Mouse (Mus musculus) spleen, adult 2 months (tissue): ENCODE results near the gene Immp2l. TPM values are rescaled to one million over a fixed set of nuclear protein-coding genes. Genes with fewer than 3 reads are reported as not detected.

Experiments
- DNase-seq, 2 experiments: peaks; one replicate each; pipeline versions ENCODE4 v3.0.0 to v3.0.0-alpha.2; 2012 to 2021; ENCODE audit warnings: low spot score in 2 of 2, low read depth in 1 of 2
- H3K27ac ChIP-seq: fragments of 200-500 bp; 2 replicates; pipeline ENCODE4 v1.5.1; 2012; ENCODE audit warnings: low read length, inconsistent platforms; ENCODE audit not compliant: insufficient read depth
- H3K27me3 ChIP-seq: fragments of 200-500 bp; 2 replicates; pipeline ENCODE4 v1.6.1; 2012; ENCODE audit warnings: mild to moderate bottlenecking, moderate library complexity, low read length, inconsistent platforms; ENCODE audit not compliant: control insufficient read depth, insufficient read depth
- H3K36me3 ChIP-seq: fragments of 200-500 bp; 2 replicates; pipeline ENCODE4 v1.6.1; 2012; ENCODE audit warnings: mild to moderate bottlenecking, low read length, inconsistent platforms; ENCODE audit not compliant: control insufficient read depth, insufficient read depth
- H3K4me1 ChIP-seq: fragments of 200-500 bp; 2 replicates; pipeline ENCODE4 v1.6.1; 2011; ENCODE audit warnings: inconsistent platforms; ENCODE audit not compliant: control insufficient read depth, insufficient read depth, insufficient read length
- H3K4me3 ChIP-seq: fragments of 200-500 bp; 2 replicates; pipeline ENCODE4 v1.5.1; 2011; ENCODE audit warnings: mild to moderate bottlenecking, inconsistent platforms; ENCODE audit not compliant: insufficient read depth, insufficient read length; ENCODE audit errors: extremely low read depth
- CTCF ChIP-seq: fragments of 200-500 bp; IDR thresholded peaks from 2 replicates; pipeline ENCODE4 v1.5.1; 2011; ENCODE audit warnings: mild to moderate bottlenecking, inconsistent platforms; ENCODE audit not compliant: insufficient read depth, insufficient read length, insufficient replicate concordance; ENCODE audit errors: extremely low read depth
- POLR2A ChIP-seq: fragments of 200-500 bp; IDR thresholded peaks from 2 replicates; pipeline ENCODE4 v1.6.1; 2011; ENCODE audit warnings: low read depth, low read length, inconsistent platforms
- WGBS: fragments of 180-500 bp; shearing (Covaris S2); methylation state at CpG from one replicate; pipeline ENCODE4 v1.1.7; 2018; 5-methylcytosine and 5-hydroxymethylcytosine counted together
- polyA plus RNA-seq: library from polyadenylated mRNA; depleted of rRNA; stranded (reverse); fragments of >200 nt; gene quantifications from 2 replicates; pipeline ENCODE4 v1.2.3, GENCODE M21; 2012

Gene Immp2l
- polyA plus RNA-seq, 1 experiment, result 3.0 TPM

DNA sequence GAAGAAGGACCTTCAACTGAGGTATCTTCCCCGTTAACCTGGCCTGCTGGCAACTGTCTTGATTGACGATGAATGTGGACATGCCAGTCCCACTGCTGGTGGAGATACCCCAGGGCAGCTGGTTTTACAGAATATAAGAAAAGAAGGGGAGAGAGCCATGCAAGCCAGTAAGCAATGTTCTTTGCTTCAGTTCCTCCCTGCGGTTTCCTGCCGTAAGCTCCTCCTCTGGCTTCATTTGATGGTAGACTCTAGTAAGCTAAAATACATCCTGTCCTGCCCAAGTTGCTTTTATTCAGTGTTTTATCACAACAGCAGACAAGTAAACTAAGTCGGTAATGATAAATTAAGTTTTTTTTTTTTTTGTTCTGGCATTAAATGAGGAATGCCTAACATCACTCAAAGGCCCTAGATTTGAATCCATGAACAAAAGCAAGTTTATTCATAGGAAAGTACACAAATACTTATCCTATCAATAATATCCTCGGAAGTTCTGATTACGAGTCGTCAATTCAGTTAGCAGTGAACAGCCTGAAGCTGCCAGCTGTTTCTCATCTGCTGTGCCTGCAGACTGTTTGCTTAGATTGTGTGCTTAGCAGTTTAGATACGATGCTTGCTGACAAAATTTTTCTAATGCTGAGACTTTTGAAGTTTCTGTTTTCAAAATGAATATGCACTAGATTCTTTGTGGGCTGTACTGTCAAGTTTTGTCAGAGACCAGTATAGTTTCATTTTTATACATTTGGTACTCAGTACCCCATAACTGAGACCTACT, 476.3 kb downstream of the Immp2l start:
- peaks cover 3% of the 10 kb centered on the region; the same call in 1 of the 2 replicates for H3K4me1 ChIP-seq
- H3K27me3 ChIP-seq, result no peaks in the 10 kb centered on the region
- TF ChIP-seq CTCF (no peak), POLR2A (no peak)
- DNase-seq, result peak in 1 of 2 experiments; percentile 27
- H3K27ac ChIP-seq, result no peak overlapping the region
- WGBS, result 50% methylated on average over 9 of the region's 9 CpGs
- no peak overlapping the region for H3K4me3 ChIP-seq
- H3K36me3 ChIP-seq, result no peaks in the 10 kb centered on the region

- Histone ChIP-seq H3K4me1 (no peaks in the 10 kb centered on the region), H3K27ac (no peak overlapping the region), H3K27me3 (no peaks in the 10 kb centered on the region), H3K4me3 (no peak overlapping the region), H3K36me3 (no peaks in the 10 kb centered on the region)
- TF ChIP-seq CTCF, result no peak
- DNase-seq, result no peak
- WGBS, result 72% methylated on average over 4 of the region's 4 CpGs
These were observed 484.7 kb downstream of the Immp2l start for GRCm38 (mm10) chr12:41508610-41509009.

DNA sequence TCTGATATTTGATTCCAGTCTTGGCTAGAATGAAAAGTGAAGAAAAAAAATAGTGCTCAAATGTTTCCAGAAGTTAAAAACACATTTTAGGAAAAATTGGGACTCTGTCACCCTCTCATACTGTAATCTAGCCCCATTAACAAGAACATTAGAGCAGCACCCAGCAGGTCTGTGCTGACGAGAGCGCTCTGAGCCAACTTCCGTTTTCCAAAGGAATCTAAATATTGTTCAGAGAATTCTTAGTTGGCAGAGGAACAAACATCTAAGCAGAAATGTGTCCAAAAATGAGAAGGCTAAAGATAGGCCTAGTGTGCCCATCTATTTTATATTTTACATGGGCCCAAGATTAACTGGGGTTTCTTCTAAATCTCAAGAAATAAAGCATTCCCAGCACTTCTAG, 486.7 kb downstream of the Immp2l start:
- Histone ChIP-seq H3K36me3 (no peaks in the 10 kb centered on the region), H3K4me3 (no peak overlapping the region), H3K27ac (no peak overlapping the region), H3K27me3 (no peaks in the 10 kb centered on the region), H3K4me1 (no peaks in the 10 kb centered on the region)
- DNase-seq, result no peak
- 86% methylated on average over 3 of the region's 3 CpGs for WGBS
- TF ChIP-seq CTCF, result no peak
- no peak for TF ChIP-seq POLR2A

DNA sequence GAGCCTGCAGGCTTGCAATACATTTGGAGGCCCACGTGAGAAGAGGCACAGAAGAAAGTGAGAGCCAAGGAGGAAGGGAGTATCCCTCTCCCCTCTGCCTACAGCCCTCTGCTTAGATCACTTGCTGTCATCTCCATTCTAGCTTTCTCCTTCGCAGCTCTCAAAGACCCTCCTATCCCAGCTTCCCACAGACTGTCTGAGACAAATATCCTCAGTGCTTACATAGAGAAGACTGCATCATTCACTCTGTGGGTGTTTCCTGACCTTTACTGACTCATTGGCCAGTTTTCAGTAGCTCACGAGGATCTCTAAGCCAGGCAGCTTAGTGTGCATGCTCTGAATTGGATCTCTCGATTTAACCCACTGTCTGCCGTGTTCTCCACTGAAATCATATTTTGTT, 495.0 kb downstream of the Immp2l start:
- no peak for TF ChIP-seq POLR2A
- H3K4me1 ChIP-seq, result no peaks in the 10 kb centered on the region
- no peak overlapping the region for H3K4me3 ChIP-seq
- WGBS, result 85% methylated on average over 5 of the region's 5 CpGs
- no peak overlapping the region for H3K27ac ChIP-seq
- no peaks in the 10 kb centered on the region for H3K36me3 ChIP-seq
- H3K27me3 ChIP-seq, result no peaks in the 10 kb centered on the region
- no peak for DNase-seq

DNA sequence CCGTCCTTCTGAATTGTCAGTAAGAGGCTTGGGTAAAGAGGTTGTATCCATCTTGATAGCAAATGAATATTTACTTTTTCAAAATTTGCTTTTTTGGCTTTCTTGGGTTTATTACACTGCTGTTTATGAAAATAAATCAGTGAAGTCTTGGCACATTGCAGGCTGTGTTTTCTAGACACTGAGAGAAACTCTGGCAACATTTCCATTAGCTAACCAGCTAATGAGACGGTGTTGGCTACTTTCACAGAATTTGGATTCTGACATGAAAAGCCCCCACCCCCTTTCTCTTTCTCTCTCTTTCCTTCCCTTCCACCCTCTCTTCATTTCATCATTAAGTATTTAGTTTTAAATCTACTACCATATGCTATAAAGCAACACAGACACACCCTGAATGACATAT, 496.4 kb downstream of the Immp2l start:
- no peaks in the 10 kb centered on the region for H3K36me3 ChIP-seq
- TF ChIP-seq CTCF (no peak), POLR2A (no peak)
- WGBS, result 93% methylated on average over 2 of the region's 2 CpGs
- H3K27ac ChIP-seq, result no peak overlapping the region
- H3K27me3 ChIP-seq, result no peaks in the 10 kb centered on the region
- H3K4me1 ChIP-seq, result no peaks in the 10 kb centered on the region
- DNase-seq, result no peak
- no peak overlapping the region for H3K4me3 ChIP-seq

DNA sequence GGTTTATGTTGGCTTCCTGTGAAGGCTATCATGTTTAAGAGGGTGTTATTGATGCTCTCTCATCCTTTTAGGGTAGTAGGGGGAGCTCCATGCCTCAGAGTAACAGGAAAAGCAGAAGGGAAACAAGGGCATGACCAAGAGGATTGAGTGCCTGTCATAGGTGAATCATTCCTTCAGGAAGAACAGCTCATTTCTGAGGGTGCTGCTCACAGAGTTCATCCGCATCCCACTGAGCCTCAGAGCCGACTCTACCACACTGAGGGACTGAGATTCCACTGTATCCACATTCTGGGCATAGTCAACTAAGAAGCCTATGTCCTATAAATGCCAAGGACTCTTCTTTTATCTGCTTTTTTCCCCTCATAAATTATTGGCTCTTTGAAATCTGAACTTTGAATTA, 497.8 kb downstream of the Immp2l start:
- TF ChIP-seq POLR2A (no peak), CTCF (no peak)
- Histone ChIP-seq H3K27me3 (no peaks in the 10 kb centered on the region), H3K4me3 (no peak overlapping the region), H3K4me1 (no peaks in the 10 kb centered on the region), H3K36me3 (no peaks in the 10 kb centered on the region), H3K27ac (no peak overlapping the region)
- no peak for DNase-seq
- 90% methylated on average over 2 of the region's 2 CpGs for WGBS

DNA sequence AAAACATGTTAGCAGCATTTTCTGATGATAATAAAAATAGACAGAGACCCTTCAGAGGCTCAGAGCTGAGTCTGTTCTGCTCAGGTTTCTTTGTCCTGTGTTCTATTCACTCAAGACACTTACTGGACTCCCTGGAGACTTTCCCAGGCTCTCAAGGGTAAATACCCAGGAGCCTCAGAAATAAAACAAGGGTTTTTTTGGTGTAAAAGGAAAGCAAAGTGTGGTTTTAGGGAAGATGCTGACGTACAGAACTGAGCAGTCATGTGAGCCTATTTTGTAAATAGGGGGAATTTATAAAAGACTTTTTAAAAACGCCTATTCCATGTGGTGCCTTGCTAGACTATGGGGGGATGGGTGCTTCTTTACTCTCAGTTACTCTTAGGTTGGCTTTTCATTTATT, 502.8 kb downstream of the Immp2l start:
- DNase-seq, result no peak
- no peaks in the 10 kb centered on the region for H3K27me3 ChIP-seq
- no peak overlapping the region for H3K27ac ChIP-seq
- no peak for TF ChIP-seq POLR2A
- no peak for TF ChIP-seq CTCF
- H3K4me1 ChIP-seq, result no peaks in the 10 kb centered on the region
- H3K4me3 ChIP-seq, result no peak overlapping the region
- H3K36me3 ChIP-seq, result no peaks in the 10 kb centered on the region
- WGBS, result 59% methylated on average over 2 of the region's 2 CpGs
